In genomic region chr16:89617251-89617650, GRCm38 (mm10) we compare ENCODE assay signal across 17 mouse cellular contexts. TPM values are rescaled to one million over a fixed set of nuclear protein-coding genes. Genes with fewer than 3 reads are reported as not detected.
DNase-seq lines count a peak whose midpoint lies in the region; ATAC-seq lines count a peak whose summit lies in the region.
"Had no signal": no experiment of that assay in that cellular context is flagged by ENCODE, and none has a peak within 500 bp of the region (broad histone marks: within the 10 kb centered on the region; RNA-seq: fewer than 3 reads in every experiment).

No protein-coding gene starts in this region.

- H3K9me3 ChIP-seq in kidney, embryonic 14.5 days (ENCODE audit: control insufficient read depth, low read length) = no peaks in the 10 kb centered on the region
- no peaks in the 10 kb centered on the region for H3K9me3 ChIP-seq in midbrain, embryonic 11.5 days (ENCODE audit: control insufficient read depth, low read length)
- H3K9me3 ChIP-seq: embryonic facial prominence, embryonic 12.5 days; liver, embryonic 15.5 days; stomach, embryonic 15.5 days had no signal

- DNase-seq in kidney, adult 8-10 months = no peak
- DNase-seq in adrenal gland, adult 8-10 months = peak; percentile 55
- DNase-seq in gonadal fat pad, adult 2 months (ENCODE audit: low read depth) = peak; percentile 80
- no peak for DNase-seq in layer of hippocampus, adult 9-10 months (ENCODE audit: low spot score)
- no peak for DNase-seq in midbrain, embryonic 11.5 days (ENCODE audit: low spot score, missing footprints)
- DNase-seq: forebrain, postnatal 0 days; right cerebral cortex, postnatal 14 days had no signal

- no peaks in the 10 kb centered on the region for H3K36me3 ChIP-seq in kidney, embryonic 14.5 days (ENCODE audit: control insufficient read depth, insufficient read depth, low read length)
- H3K36me3 ChIP-seq in midbrain, embryonic 11.5 days (ENCODE audit: control insufficient read depth, insufficient read depth, low read length) = no peaks in the 10 kb centered on the region
- H3K36me3 ChIP-seq: embryonic facial prominence, embryonic 12.5 days; liver, embryonic 15.5 days; stomach, embryonic 15.5 days had no signal

- no peak overlapping the region for H3K27ac ChIP-seq in kidney, embryonic 14.5 days (ENCODE audit: low read depth, low read length)
- H3K27ac ChIP-seq in brown adipose tissue, adult 24 weeks (replicated peaks; ENCODE audit: low read depth, low read length) = peak overlapping the region; percentile 42
- no peak overlapping the region for H3K27ac ChIP-seq in midbrain, embryonic 11.5 days (ENCODE audit: low read depth, low read length)
- H3K27ac ChIP-seq: embryonic facial prominence, embryonic 12.5 days; liver, embryonic 15.5 days; stomach, embryonic 15.5 days had no signal

- H3K27me3 ChIP-seq in kidney, embryonic 14.5 days (ENCODE audit: control insufficient read depth, insufficient read depth, low read length) = no peaks in the 10 kb centered on the region
- no peaks in the 10 kb centered on the region for H3K27me3 ChIP-seq in midbrain, embryonic 11.5 days (ENCODE audit: control insufficient read depth, insufficient read depth, low read length)
- H3K27me3 ChIP-seq: CH12.LX; embryonic facial prominence, embryonic 12.5 days; liver, embryonic 15.5 days; stomach, embryonic 15.5 days had no signal

- H3K4me2 ChIP-seq in kidney, embryonic 14.5 days (replicated peaks; ENCODE audit: low read depth, low read length) = no peak overlapping the region
- H3K4me2 ChIP-seq in midbrain, embryonic 11.5 days = no peak overlapping the region
- H3K4me2 ChIP-seq: embryonic facial prominence, embryonic 12.5 days; liver, embryonic 15.5 days; stomach, embryonic 15.5 days had no signal

- ATAC-seq in kidney, embryonic 14.5 days (ENCODE audit: low FRiP score, low TSS enrichment) = peak; percentile 60; the same call in 1 of the 2 replicates
- no peak for ATAC-seq in inflammation-experienced regulatory T-cells, adult 6 months
- no peak for ATAC-seq in midbrain, embryonic 11.5 days (ENCODE audit: low FRiP score)
- ATAC-seq: forebrain, postnatal 0 days; intestine, postnatal 0 days had no signal

- H3K4me1 ChIP-seq in kidney, embryonic 14.5 days (ENCODE audit: control insufficient read depth, insufficient read depth, low read length) = no peaks in the 10 kb centered on the region
- H3K4me1 ChIP-seq in brown adipose tissue, adult 24 weeks (ENCODE audit: control insufficient read depth, insufficient read depth, insufficient read length, low read length) = peaks cover 2% of the 10 kb centered on the region
- no peaks in the 10 kb centered on the region for H3K4me1 ChIP-seq in midbrain, embryonic 11.5 days (ENCODE audit: control insufficient read depth, insufficient read depth, low read length)
- H3K4me1 ChIP-seq: embryonic facial prominence, embryonic 12.5 days; liver, embryonic 15.5 days; stomach, embryonic 15.5 days had no signal

- H3K9ac ChIP-seq in kidney, embryonic 14.5 days (ENCODE audit: low read depth, low read length) = no peak overlapping the region
- H3K9ac ChIP-seq in midbrain, embryonic 11.5 days (ENCODE audit: low read length) = no peak overlapping the region
- H3K9ac ChIP-seq: embryonic facial prominence, embryonic 12.5 days; forebrain, postnatal 0 days; liver, embryonic 15.5 days; stomach, embryonic 15.5 days had no signal

- no peak overlapping the region for H3K4me3 ChIP-seq in kidney, embryonic 14.5 days (ENCODE audit: low read length)
- H3K4me3 ChIP-seq in brown adipose tissue, adult 24 weeks (ENCODE audit: insufficient read depth, low read depth, low read length) = no peak overlapping the region
- H3K4me3 ChIP-seq in midbrain, embryonic 11.5 days (ENCODE audit: low read depth, low read length) = no peak overlapping the region
- H3K4me3 ChIP-seq: embryonic facial prominence, embryonic 12.5 days; liver, embryonic 15.5 days; stomach, embryonic 15.5 days had no signal

- WGBS in kidney, embryonic 14.5 days = 29% methylated on average over 3 of the region's 3 CpGs
- WGBS in midbrain, embryonic 11.5 days = 80% methylated on average over 3 of the region's 3 CpGs

RNA-seq across cellular contexts. Expression of gene Krtap11-1, which starts 46.3 kb away (rescaled TPM):
- not detected in 2 replicates for polyA plus RNA-seq in kidney, embryonic 14.5 days (2014; fragmentation: Nextera tagmentation; extraction: Ambion mirVana)
- total RNA-seq in adrenal gland, adult 8-10 months (2022) = not detected
- polyA plus RNA-seq in brown adipose tissue, adult 24 weeks (2012; ENCODE audit: insufficient read depth, insufficient read length, missing spikeins) = not detected in 2 replicates
- 0.16 and 0.32 TPM in 2 replicates for polyA plus RNA-seq in gonadal fat pad, adult 2 months (2012; rRNA removed)
- not detected for polyA plus RNA-seq in inflammation-experienced regulatory T-cells, adult 6 months (2017; shearing (Covaris generic))
- not detected in 2 replicates for polyA plus RNA-seq in midbrain, embryonic 11.5 days (2014; fragmentation: Nextera tagmentation; extraction: Ambion mirVana)
- total RNA-seq: CH12.LX; forebrain, postnatal 0 days; hematopoietic stem cell, adult 5-6 weeks; megakaryocyte-erythroid progenitor cell, adult 5-6 weeks had no signal
- polyA plus RNA-seq: embryonic facial prominence, embryonic 12.5 days; forebrain, postnatal 0 days; intestine, postnatal 0 days; liver, embryonic 15.5 days; stomach, embryonic 15.5 days had no signal

Comparison
In these comparisons a context has a peak if more than half of its experiments do, and no peak if none do; other contexts are left out.
1. DNase-seq: peak in adrenal gland, adult 8-10 months (single experiment) and gonadal fat pad, adult 2 months (single experiment); none in kidney, adult 8-10 months (0 of 2), layer of hippocampus, adult 9-10 months (single experiment) and midbrain, embryonic 11.5 days (single experiment).